In the genomic region with DNA sequence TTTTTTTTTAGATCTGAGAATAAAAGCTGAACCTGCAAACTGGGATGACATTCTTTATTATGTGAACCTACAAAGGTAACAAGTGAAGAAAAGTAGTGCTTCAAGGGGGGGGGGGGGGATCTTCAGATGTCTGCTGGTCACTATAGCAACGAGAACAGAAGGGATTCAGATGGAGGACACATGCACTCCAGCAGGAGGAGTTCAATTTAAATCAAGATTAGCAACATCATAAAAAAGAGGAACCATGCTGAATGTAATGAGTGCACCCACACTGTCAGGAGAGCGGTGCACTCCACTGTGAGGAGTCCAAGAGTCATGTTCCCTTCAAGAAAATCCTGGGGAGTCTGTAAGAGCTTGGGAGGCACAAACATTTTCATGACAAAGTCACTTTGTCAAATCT, we compare ENCODE assay signal across 14 mouse cellular contexts.
A peak's percentile ranks its signal among the peaks of the same experiment; 100 is the strongest.
DNase-seq lines count a peak whose midpoint lies in the region; ATAC-seq and TF ChIP-seq lines count a peak whose summit lies in the region.
"Had no signal": no experiment of that assay in that cellular context is flagged by ENCODE, and none has a peak within 500 bp of the region (broad histone marks: within the 10 kb centered on the region; RNA-seq: fewer than 3 reads in every experiment).

No protein-coding gene starts in this region.

- DNase-seq in left cerebral cortex, postnatal 14 days (ENCODE audit: low spot score in 2 of 2), result peak; percentile 10 to 18
- no peak for DNase-seq in left cerebral cortex, adult 2 months (ENCODE audit: extremely low spot score in 1 of 2, low spot score in 2 of 2)
- peak; percentile 2 for DNase-seq in embryo, embryonic 11 days
- DNase-seq in gastrocnemius, adult 2 months, result no peak
- DNase-seq in lung, postnatal 10 days, result no peak
- DNase-seq: cerebellum, adult 18-20 months; gastrocnemius, postnatal 25 days; kidney, adult 18-20 months; kidney, postnatal 4 days had no signal

- 34% methylated on average over 2 of the region's 2 CpGs for WGBS in midbrain, embryonic 12.5 days

- ATAC-seq in midbrain, embryonic 12.5 days (ENCODE audit: low FRiP score, low read depth), result peak; percentile 75
- ATAC-seq: CD4-positive, CD25-positive, alpha-beta regulatory T cell, adult 4 months had no signal

- no peak overlapping the region for H3K4me2 ChIP-seq in midbrain, embryonic 12.5 days (replicated peaks)
- H3K4me2 ChIP-seq: heart, embryonic 11.5 days; lung, embryonic 15.5 days had no signal

- no peak overlapping the region for H3K9ac ChIP-seq in midbrain, embryonic 12.5 days (replicated peaks)
- H3K9ac ChIP-seq: lung, embryonic 15.5 days had no signal

- H3K27me3 ChIP-seq in midbrain, embryonic 12.5 days, result no peaks in the 10 kb centered on the region
- H3K27me3 ChIP-seq: lung, embryonic 15.5 days had no signal

- intact Hi-C loops in left cerebral cortex, postnatal 14 days (cut with DNase I), result no loop called here
- intact Hi-C loops in left cerebral cortex, adult 2 months (cut with DNase I), result loop anchor here (5.0 kb wide), 1 partner anchor 61 kb away; no protein-coding TSS in a partner anchor
- intact Hi-C loops in gastrocnemius, adult 2 months (cut with DNase I), result no loop called here

- no peak overlapping the region for H3K27ac ChIP-seq in left cerebral cortex, adult 2 months
- H3K27ac ChIP-seq in bone marrow macrophage, adult 2 months (ENCODE audit: insufficient read depth, low read depth, low read length), result peak overlapping the region; percentile 26; the same call in 1 of the 2 replicates
- H3K27ac ChIP-seq in midbrain, embryonic 12.5 days (replicated peaks), result no peak overlapping the region
- no peak overlapping the region for H3K27ac ChIP-seq in gastrocnemius, adult 2 months
- H3K27ac ChIP-seq: lung, embryonic 15.5 days had no signal

- H3K9me3 ChIP-seq in midbrain, embryonic 12.5 days, result no peaks in the 10 kb centered on the region
- H3K9me3 ChIP-seq: lung, embryonic 15.5 days had no signal

- no peak for TF ChIP-seq CTCF in left cerebral cortex, adult 2 months (IDR thresholded peaks at IDR 0.05)
- TF ChIP-seq CTCF in bone marrow macrophage, adult 2 months (IDR thresholded peaks at IDR 0.05; ENCODE audit: low read depth, low read length), result no peak
- no peak for TF ChIP-seq CTCF in gastrocnemius, adult 2 months (IDR thresholded peaks at IDR 0.05)

- no peak for TF ChIP-seq POLR2A in bone marrow macrophage, adult 2 months (IDR thresholded peaks at IDR 0.05; ENCODE audit: borderline replicate concordance, low read depth, low read length)

- no peaks in the 10 kb centered on the region for H3K36me3 ChIP-seq in midbrain, embryonic 12.5 days
- H3K36me3 ChIP-seq: lung, embryonic 15.5 days had no signal

- peaks cover 2% of the 10 kb centered on the region; the same call in 1 of the 2 replicates for H3K4me1 ChIP-seq in bone marrow macrophage, adult 2 months (ENCODE audit: control insufficient read depth, insufficient read depth, low read length)
- H3K4me1 ChIP-seq in midbrain, embryonic 12.5 days, result peaks cover 6% of the 10 kb centered on the region
- H3K4me1 ChIP-seq: lung, embryonic 15.5 days had no signal

- no peak overlapping the region for H3K4me3 ChIP-seq in left cerebral cortex, adult 2 months
- H3K4me3 ChIP-seq in bone marrow macrophage, adult 2 months (ENCODE audit: insufficient read depth, low read length), result no peak overlapping the region
- H3K4me3 ChIP-seq in midbrain, embryonic 12.5 days, result no peak overlapping the region
- H3K4me3 ChIP-seq in gastrocnemius, adult 2 months, result no peak overlapping the region
- H3K4me3 ChIP-seq: lung, embryonic 15.5 days had no signal

Comparison
In these comparisons a context has a peak if more than half of its experiments do, and no peak if none do; other contexts are left out.
1. DNase-seq: peak in left cerebral cortex, postnatal 14 days (2 of 2) and embryo, embryonic 11 days (single experiment); none in left cerebral cortex, adult 2 months (0 of 2), gastrocnemius, adult 2 months (single experiment) and lung, postnatal 10 days (single experiment).